Mouse (Mus musculus) hindbrain, embryonic 10.5 days (tissue): ENCODE measurements around the gene Krt4. TPM values are rescaled to one million over a fixed set of nuclear protein-coding genes. Genes with fewer than 3 reads are reported as not detected.
A peak's percentile ranks its signal among the peaks of the same experiment; 100 is the strongest.

ENCODE experiments used
- DNase-seq: peaks from one replicate; pipeline ENCODE4 v3.0.0-alpha.2; 2017; ENCODE audit warnings: low spot score
- H3K27ac ChIP-seq: fragments of 300-500 bp; sonication (generic); 2 replicates; pipeline ENCODE4 v1.5.1; 2016; ENCODE audit warnings: mild to moderate bottlenecking, moderate library complexity
- H3K27me3 ChIP-seq: fragments of 300-500 bp; sonication (generic); 2 replicates; pipeline ENCODE4 v1.6.1; 2016; ENCODE audit warnings: mild to moderate bottlenecking; ENCODE audit not compliant: poor library complexity, insufficient read depth, severe bottlenecking
- H3K36me3 ChIP-seq: fragments of 300-500 bp; sonication (generic); 2 replicates; pipeline ENCODE4 v1.6.1; 2016; ENCODE audit warnings: mild to moderate bottlenecking, moderate library complexity
- H3K4me1 ChIP-seq: fragments of 300-500 bp; sonication (generic); replicated peaks from 2 replicates; pipeline ENCODE4 v1.6.1; 2016; ENCODE audit warnings: mild to moderate bottlenecking
- H3K4me3 ChIP-seq: fragments of 300-500 bp; sonication (generic); 2 replicates; pipeline ENCODE4 v1.5.1; 2016; ENCODE audit warnings: mild to moderate bottlenecking, moderate library complexity
- H3K9me3 ChIP-seq: fragments of 300-500 bp; sonication (generic); 2 replicates; pipeline ENCODE4 v1.6.1; 2016; ENCODE audit warnings: mild to moderate bottlenecking, moderate library complexity
- WGBS: fragments of 180-500 bp; shearing (Covaris S2); methylation state at CpG from one replicate; pipeline ENCODE4 v1.1.7; 2016; 5-methylcytosine and 5-hydroxymethylcytosine counted together
- polyA plus RNA-seq: library from polyadenylated mRNA; unstranded; fragments of >200 nt; fragmentation: Nextera tagmentation; extraction: Ambion mirVana; gene quantifications from 2 replicates; pipeline ENCODE4 v1.2.1, GENCODE M21; 2016

Krt4 gene
- not detected in 2 replicates for polyA plus RNA-seq

GRCm38 (mm10) chr15:101924635-101925034 lies at the start of gene Krt4:
Krt4 (minus strand) TSS chr15:101924735.
- no peaks in the 10 kb centered on the region for H3K36me3 ChIP-seq
- H3K9me3 ChIP-seq, result no peaks in the 10 kb centered on the region
- WGBS, result 84% methylated on average over 11 of the region's 11 CpGs
- H3K27me3 ChIP-seq, result peaks cover 20% of the 10 kb centered on the region
- no peak for DNase-seq
- no peak within 1 kb of the TSS for H3K27ac ChIP-seq
- H3K4me3 ChIP-seq, result no peak within 1 kb of the TSS
- peaks cover 12% of the 10 kb centered on the region for H3K4me1 ChIP-seq

GRCm38 (mm10) chr15:101973414-101974077 lies 49.0 kb upstream of the Krt4 start:
- Histone ChIP-seq H3K27me3 (peaks cover 47% of the 10 kb centered on the region), H3K36me3 (no peaks in the 10 kb centered on the region), H3K9me3 (no peaks in the 10 kb centered on the region), H3K4me1 (peaks cover 36% of the 10 kb centered on the region), H3K27ac (peak overlapping the region; percentile 35; the same call in 1 of the 2 replicates), H3K4me3 (peak overlapping the region; percentile 11; the same call in 1 of the 2 replicates)
- 15% methylated on average over 15 of the region's 15 CpGs for WGBS
- peak; percentile 98 for DNase-seq

- no peak overlapping the region for H3K4me3 ChIP-seq
- whole genome bisulfite sequencing, result 12% methylated on average over 3 of the region's 6 CpGs
- H3K4me1 ChIP-seq, result peaks cover 11% of the 10 kb centered on the region; the same call in 1 of the 2 replicates
- H3K27me3 ChIP-seq, result peaks cover 28% of the 10 kb centered on the region; the same call in 1 of the 2 replicates
- 0 out of 2 replicates have a peak overlapping the region, but pooled peaks have one; percentile 29 for H3K27ac ChIP-seq
- no peaks in the 10 kb centered on the region for H3K9me3 ChIP-seq
- H3K36me3 ChIP-seq, result no peaks in the 10 kb centered on the region
- peak; percentile 76 for DNase-seq
These were observed 46.0 kb upstream of the Krt4 start for GRCm38 (mm10) chr15:101970536-101970935.

GRCm38 (mm10) chr15:101966808-101967207 lies 42.3 kb upstream of the Krt4 start:
- WGBS, result 84% methylated on average over 8 of the region's 8 CpGs
- no peak overlapping the region for H3K27ac ChIP-seq
- H3K27me3 ChIP-seq, result peaks cover 5% of the 10 kb centered on the region; the same call in 1 of the 2 replicates
- no peak overlapping the region for H3K4me3 ChIP-seq
- no peaks in the 10 kb centered on the region for H3K9me3 ChIP-seq
- no peaks in the 10 kb centered on the region for H3K36me3 ChIP-seq
- 0 out of 2 replicates have a peak, but pooled peaks cover 5% of the 10 kb centered on the region for H3K4me1 ChIP-seq
- no peak for DNase-seq

GRCm38 (mm10) chr15:101958891-101959290 lies 34.4 kb upstream of the Krt4 start:
- WGBS, result 96% methylated on average over 3 of the region's 3 CpGs
- H3K4me1 ChIP-seq, result no peaks in the 10 kb centered on the region
- no peaks in the 10 kb centered on the region for H3K36me3 ChIP-seq
- H3K27ac ChIP-seq, result no peak overlapping the region
- no peak overlapping the region for H3K4me3 ChIP-seq
- H3K27me3 ChIP-seq, result no peaks in the 10 kb centered on the region
- no peak for DNase-seq
- no peaks in the 10 kb centered on the region for H3K9me3 ChIP-seq

GRCm38 (mm10) chr15:101954187-101954586 lies 29.7 kb upstream of the Krt4 start, which contains the start of gene Krt78:
Krt78 (minus strand) TSS chr15:101954287.
- DNase-seq, result no peak
- no peaks in the 10 kb centered on the region for H3K9me3 ChIP-seq
- no peaks in the 10 kb centered on the region for H3K36me3 ChIP-seq
- 83% methylated on average over 9 of the region's 9 CpGs for WGBS
- H3K27ac ChIP-seq, result no peak within 1 kb of the TSS
- no peaks in the 10 kb centered on the region for H3K4me1 ChIP-seq
- no peaks in the 10 kb centered on the region for H3K27me3 ChIP-seq
- no peak within 1 kb of the TSS for H3K4me3 ChIP-seq

- Histone ChIP-seq H3K27me3 (no peaks in the 10 kb centered on the region), H3K9me3 (no peaks in the 10 kb centered on the region), H3K4me3 (no peak overlapping the region), H3K4me1 (no peaks in the 10 kb centered on the region), H3K27ac (no peak overlapping the region), H3K36me3 (no peaks in the 10 kb centered on the region)
- WGBS, result 84% methylated on average over 7 of the region's 7 CpGs
- no peak for DNase-seq
These were observed 28.4 kb upstream of the Krt4 start for GRCm38 (mm10) chr15:101952733-101953474.

- H3K27me3 ChIP-seq, result no peaks in the 10 kb centered on the region
- H3K27ac ChIP-seq, result no peak overlapping the region
- H3K4me3 ChIP-seq, result no peak overlapping the region
- H3K4me1 ChIP-seq, result peaks cover 3% of the 10 kb centered on the region
- no peaks in the 10 kb centered on the region for H3K9me3 ChIP-seq
- 90% methylated on average over 1 of the region's 1 CpGs for WGBS
- no peaks in the 10 kb centered on the region for H3K36me3 ChIP-seq
- no peak for DNase-seq
These were observed 20.9 kb upstream of the Krt4 start for GRCm38 (mm10) chr15:101945430-101945829.

GRCm38 (mm10) chr15:101941948-101942347 lies 17.4 kb upstream of the Krt4 start:
- Histone ChIP-seq H3K4me1 (peaks cover 9% of the 10 kb centered on the region), H3K36me3 (no peaks in the 10 kb centered on the region), H3K4me3 (no peak overlapping the region), H3K27ac (peak overlapping the region; percentile 35; the same call in 1 of the 2 replicates), H3K9me3 (no peaks in the 10 kb centered on the region), H3K27me3 (no peaks in the 10 kb centered on the region)
- peak; percentile 12 for DNase-seq
- 77% methylated on average over 8 of the region's 8 CpGs for WGBS

GRCm38 (mm10) chr15:101940274-101940829 lies 15.8 kb upstream of the Krt4 start, which contains the start of gene Krt79:
Krt79 (minus strand) TSS chr15:101940324.
- H3K4me3 ChIP-seq, result no peak within 1 kb of the TSS
- H3K36me3 ChIP-seq, result no peaks in the 10 kb centered on the region
- peaks cover 9% of the 10 kb centered on the region; the same call in 1 of the 2 replicates for H3K4me1 ChIP-seq
- WGBS, result 62% methylated on average over 6 of the region's 6 CpGs
- 0 out of 2 replicates have a peak, but pooled peaks cover 1% of the 10 kb centered on the region for H3K27me3 ChIP-seq
- H3K9me3 ChIP-seq, result no peaks in the 10 kb centered on the region
- DNase-seq, result no peak
- no peak within 1 kb of the TSS for H3K27ac ChIP-seq

GRCm38 (mm10) chr15:101938600-101939308 lies 14.2 kb upstream of the Krt4 start:
- no peaks in the 10 kb centered on the region for H3K36me3 ChIP-seq
- H3K9me3 ChIP-seq, result no peaks in the 10 kb centered on the region
- H3K4me1 ChIP-seq, result peaks cover 9% of the 10 kb centered on the region; the same call in 1 of the 2 replicates
- WGBS, result 86% methylated on average over 9 of the region's 9 CpGs
- 0 out of 2 replicates have a peak, but pooled peaks cover 3% of the 10 kb centered on the region for H3K27me3 ChIP-seq
- no peak overlapping the region for H3K27ac ChIP-seq
- no peak for DNase-seq
- H3K4me3 ChIP-seq, result no peak overlapping the region

- no peaks in the 10 kb centered on the region for H3K9me3 ChIP-seq
- H3K27ac ChIP-seq, result no peak overlapping the region
- H3K4me1 ChIP-seq, result peaks cover 24% of the 10 kb centered on the region
- no peak overlapping the region for H3K4me3 ChIP-seq
- 81% methylated on average over 6 of the region's 6 CpGs for WGBS
- no peak for DNase-seq
- H3K27me3 ChIP-seq, result peaks cover 47% of the 10 kb centered on the region
- no peaks in the 10 kb centered on the region for H3K36me3 ChIP-seq
These were observed 8.5 kb upstream of the Krt4 start for GRCm38 (mm10) chr15:101933024-101933423.
